Mouse (Mus musculus) lung, adult 2 months (tissue): ENCODE results near the gene C130074G19Rik.

Source experiments
- CTCF ChIP-seq: fragments of 200-500 bp; IDR thresholded peaks from 2 replicates; pipeline ENCODE4 v1.5.1; 2011; ENCODE audit warnings: mild to moderate bottlenecking, low read length, control low read depth; ENCODE audit not compliant: insufficient read depth
- POLR2A ChIP-seq: fragments of 200-500 bp; IDR thresholded peaks from 2 replicates; pipeline ENCODE4 v1.6.1; 2011; ENCODE audit warnings: low read depth, mild to moderate bottlenecking, control low read depth, low read length, borderline replicate concordance; ENCODE audit errors: extremely low read depth

DNA sequence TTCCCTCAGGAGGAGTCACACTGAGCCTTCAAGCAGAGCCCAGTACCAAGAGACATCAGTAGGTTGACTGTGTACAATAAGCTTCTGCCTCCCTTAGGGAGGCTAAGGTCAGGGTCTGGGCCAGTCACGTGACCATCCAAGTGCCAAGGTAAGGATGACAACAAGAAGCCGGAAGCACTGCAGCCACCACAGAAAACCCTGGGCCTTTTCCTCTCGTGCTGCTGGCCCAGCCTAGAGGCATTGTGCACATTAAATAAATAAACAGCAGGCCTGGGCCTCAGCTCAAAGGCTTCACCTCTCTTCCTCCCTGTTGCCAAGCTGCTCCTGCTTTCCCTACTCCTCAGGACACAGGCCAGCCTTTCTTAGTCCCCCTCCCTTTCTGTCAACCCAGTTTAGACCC, 22.7 kb downstream of the C130074G19Rik start:
- TF ChIP-seq POLR2A: no peak
- no peak for TF ChIP-seq CTCF
